Mouse (Mus musculus) T-helper 1 cell (primary cell): Measurements from ENCODE around the gene Ccne1.

Source experiments
- in situ Hi-C: fragments of 300-600 bp; cut with MboI, MseI; formaldehyde crosslinking; loops from one replicate; pipeline ENCODE4 v1.15.1; 2025; ENCODE audit warnings: high pct_unique_total_duplicates

Gene Ccne1

DNA sequence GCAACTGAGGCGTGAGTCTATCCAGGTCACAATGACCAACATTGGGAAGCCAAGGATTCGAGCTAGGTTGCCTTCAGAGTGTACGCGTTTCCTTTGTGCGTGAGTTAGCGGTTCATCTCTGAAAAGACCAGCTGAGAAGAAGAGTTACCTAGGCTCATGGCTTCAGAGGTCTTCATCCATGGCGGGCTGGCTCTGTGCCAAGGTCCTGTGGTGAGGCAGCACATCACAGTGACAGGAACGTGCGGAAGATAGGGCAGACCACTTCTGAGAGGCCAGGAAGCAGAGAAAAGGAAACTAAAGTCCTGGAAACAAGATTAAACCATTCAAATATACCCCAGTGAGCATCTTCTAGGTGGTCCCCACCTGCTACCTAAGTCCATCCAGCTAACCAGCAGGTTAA, 53.1 kb downstream of the Ccne1 start:
- in situ Hi-C loops: no loop called here
